Mouse (Mus musculus) gastrocnemius, postnatal 14 days (tissue): ENCODE data around the gene Hist1h2bh. TPM values are rescaled to one million over a fixed set of nuclear protein-coding genes. Genes with fewer than 3 reads are reported as not detected.
A peak's percentile ranks its signal among the peaks of the same experiment; 100 is the strongest.
"Not testable (repeated sequence)": the region's sequence is repeated elsewhere in the genome, so short reads cannot be mapped to it uniquely, and the experiment has no call there.

Experiments
- DNase-seq: peaks from one replicate; pipeline ENCODE4 v3.0.0; 2021; ENCODE audit warnings: mixed read lengths
- intact Hi-C: fragments of 180-260 bp; cut with DNase I; formaldehyde crosslinking; loops from one replicate; pipeline ENCODE4 v1.15.1; 2025; ENCODE audit warnings: low total_unique reads
- long read RNA-seq, 2 experiments: library from polyadenylated mRNA; stranded (forward); transcript quantifications; one replicate each; pipeline ENCODE4 v2.0.0; 2021
- total RNA-seq, 2 experiments: library from RNA; stranded (reverse); gene quantifications; 2 replicates each; pipeline ENCODE4 v1.2.3; 2021

Gene Hist1h2bh
- 1 to 10 TPM; 5.5 to 5.7 TPM for total RNA-seq
- long read RNA-seq, experiment 1, partial matches to known transcripts: 0 of 1 reads
- long read RNA-seq, experiment 1, other reads (novel, unspliced or antisense): 0 of 1 reads
- long read RNA-seq, experiment 2, partial matches to known transcripts: 0 of 2 reads
- long read RNA-seq, experiment 2, other reads (novel, unspliced or antisense): 0 of 2 reads

DNA sequence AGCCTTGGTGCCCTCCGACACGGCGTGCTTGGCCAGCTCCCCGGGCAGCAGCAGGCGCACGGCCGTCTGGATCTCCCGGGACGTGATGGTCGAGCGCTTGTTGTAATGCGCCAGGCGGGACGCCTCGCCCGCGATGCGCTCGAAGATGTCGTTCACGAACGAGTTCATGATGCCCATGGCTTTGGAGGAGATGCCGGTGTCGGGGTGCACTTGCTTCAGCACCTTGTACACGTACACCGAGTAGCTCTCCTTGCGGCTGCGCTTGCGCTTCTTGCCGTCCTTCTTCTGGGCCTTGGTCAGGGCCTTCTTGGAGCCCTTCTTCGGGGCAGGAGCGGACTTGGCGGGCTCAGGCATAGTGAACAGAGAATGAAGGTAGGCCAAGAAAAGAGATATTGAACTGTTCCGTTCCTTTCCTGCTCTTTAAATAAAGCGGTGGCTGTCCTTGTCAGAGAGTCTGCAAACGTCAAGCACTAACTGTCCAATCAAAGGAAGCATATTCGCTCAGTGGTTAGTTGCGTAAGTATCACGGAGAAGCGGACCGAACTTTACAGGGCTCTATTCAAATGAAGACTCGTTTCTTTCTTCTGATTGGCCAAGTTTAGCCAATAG is at the start of gene Hist1h2bh:
Hist1h2bh (minus strand) TSS at position 394 of the 609 bp plus-strand sequence.
- intact Hi-C loops: not testable (repeated sequence)
- peak; percentile 24 for DNase-seq

DNA sequence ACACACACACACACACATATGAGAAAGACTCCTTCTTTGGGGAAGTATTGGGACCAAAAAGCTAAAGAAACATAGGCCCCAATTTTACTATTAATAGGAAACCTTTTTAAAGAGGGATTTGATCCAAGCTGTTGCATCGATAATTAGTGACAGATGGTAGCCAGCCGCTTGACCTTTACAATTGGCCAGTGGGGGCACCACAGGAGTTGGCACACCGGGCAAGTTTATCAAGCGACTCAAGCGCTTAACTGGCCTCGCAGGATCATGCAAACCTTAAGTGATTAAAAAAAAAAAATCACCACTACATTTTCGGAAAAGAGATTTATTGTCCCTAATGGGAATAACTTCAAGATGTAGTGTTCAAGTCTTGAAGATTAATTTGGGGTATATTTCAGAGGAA is 49.4 kb upstream of the Hist1h2bh start:
- intact Hi-C loops: loop anchor here (10.0 kb wide), 1 partner anchor 168 kb away; the partner anchor contains the start of gene Abt1

DNA sequence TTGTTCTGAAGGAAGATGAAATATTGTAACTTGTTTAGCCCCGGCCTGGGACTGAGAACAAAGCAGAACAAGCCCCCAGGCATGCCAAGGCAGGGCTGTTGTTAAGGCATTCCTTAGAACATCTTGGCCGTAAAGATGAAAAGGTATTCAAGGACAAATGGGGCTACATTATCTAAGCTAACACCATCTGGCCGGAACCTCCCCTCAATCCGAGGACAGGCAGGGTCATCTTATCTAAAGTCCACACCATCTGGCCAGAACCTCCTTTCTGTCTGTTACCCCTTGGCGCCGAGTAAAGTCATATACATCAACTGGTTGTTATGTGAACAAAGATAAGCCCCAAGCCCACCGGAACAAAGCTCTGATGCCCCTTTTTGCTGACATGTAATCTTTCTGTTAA is 48.7 kb upstream of the Hist1h2bh start:
- intact Hi-C loops: loop anchor here (10.0 kb wide), 1 partner anchor 167 kb away; the partner anchor contains the start of gene Abt1
- DNase-seq: not testable (repeated sequence)

More for the DNA sequence above, 49.4 kb upstream of the Hist1h2bh start:
- no peak for DNase-seq

DNA sequence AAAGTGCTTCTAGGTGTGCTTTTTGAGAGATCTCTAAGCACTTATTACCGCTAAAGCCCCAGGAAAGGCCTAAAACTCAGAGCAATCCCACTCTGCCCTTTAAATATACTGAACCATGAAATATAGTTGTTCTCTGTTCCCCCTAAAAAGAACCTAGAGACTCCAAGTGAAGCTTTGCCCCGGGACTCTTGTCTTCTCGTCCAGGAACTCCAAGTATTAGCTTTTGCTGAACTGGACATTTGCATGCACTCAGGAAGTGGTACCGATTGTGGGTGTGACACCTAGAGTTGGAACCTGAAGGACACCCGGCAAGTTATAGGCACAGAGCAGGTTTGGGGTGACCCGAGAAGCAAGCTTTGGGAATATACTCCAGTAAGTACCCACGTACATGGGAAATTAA is 48.0 kb upstream of the Hist1h2bh start:
- intact Hi-C loops: loop anchor here (10.0 kb wide), 1 partner anchor 166 kb away; the partner anchor contains the start of gene Abt1
- DNase-seq: no peak

DNA sequence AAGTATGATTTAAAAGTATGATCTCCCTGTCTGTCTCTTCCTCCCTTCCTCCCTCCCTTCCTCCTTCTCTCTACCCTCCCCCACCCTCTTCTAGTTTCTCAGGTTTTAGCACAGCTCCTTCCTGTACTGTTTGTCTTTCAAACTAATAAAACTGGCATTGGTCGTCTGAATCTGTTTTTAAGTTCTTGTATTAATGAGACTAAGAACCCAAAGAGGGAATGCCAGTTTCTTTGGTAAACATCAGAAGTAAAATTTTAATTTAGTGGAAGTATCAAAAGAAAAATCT is 43.7 kb upstream of the Hist1h2bh start:
- DNase-seq: no peak
- intact Hi-C loops: no loop called here

DNA sequence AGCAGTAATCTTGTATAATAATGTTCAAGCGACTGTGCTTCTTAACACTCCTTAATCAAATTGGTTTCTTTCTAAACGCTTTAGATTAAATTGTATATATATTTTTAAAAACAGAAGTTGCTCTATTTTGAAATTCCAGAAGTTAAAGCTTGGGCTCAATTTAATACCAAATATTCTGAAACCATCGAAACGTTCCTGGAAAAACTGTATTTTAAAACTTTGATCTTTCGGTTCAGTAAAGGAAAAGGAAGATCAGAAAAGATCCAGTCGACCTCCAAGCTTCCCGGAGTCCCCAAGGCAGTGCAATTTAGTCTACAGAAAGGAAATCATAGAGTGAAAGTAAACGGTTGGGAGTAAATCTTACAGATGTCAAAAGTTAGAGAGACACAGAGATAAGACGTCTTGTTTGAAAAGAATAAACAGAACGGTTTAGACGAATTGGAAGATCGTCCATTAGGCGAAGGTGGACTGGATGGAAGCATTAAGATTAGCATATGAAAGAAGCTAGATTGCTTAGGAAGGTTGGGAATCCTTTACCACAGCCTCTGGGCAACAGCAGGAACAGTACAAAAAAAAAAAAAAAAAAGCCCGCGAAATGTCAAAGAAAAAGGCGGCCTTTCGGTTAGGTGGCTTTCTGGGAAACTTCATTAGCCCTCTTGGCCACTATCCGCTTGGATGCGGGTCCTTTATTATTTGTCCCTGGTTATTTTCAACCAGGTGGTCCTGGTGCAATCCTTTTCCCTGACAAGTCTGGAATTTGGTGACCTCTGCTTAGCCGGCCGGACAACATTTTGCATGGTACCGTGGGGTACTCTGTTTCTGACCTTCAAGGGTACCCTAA is 43.1 kb upstream of the Hist1h2bh start:
- intact Hi-C loops: no loop called here
- no peak for DNase-seq

DNA sequence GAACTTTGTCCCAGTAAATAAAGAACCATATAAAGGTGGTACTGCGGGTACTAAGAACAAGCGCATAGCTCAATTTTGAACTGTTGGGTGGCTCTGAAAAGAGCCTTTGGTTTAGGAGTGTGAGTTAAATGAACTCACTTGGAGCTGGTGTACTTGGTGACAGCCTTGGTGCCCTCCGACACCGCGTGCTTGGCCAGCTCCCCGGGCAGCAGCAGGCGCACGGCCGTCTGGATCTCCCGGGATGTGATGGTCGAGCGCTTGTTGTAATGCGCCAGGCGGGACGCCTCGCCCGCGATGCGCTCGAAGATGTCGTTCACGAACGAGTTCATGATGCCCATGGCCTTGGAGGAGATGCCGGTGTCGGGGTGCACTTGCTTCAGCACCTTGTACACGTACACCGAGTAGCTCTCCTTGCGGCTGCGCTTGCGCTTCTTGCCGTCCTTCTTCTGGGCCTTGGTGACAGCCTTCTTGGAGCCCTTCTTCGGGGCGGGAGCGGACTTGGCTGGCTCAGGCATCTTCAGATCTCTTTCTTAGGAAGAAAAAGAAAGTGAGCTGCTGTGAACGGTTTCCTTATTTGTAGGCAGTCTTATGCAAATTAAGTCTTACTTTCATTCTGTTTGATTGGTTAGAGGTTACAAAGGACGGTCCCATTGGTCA is 42.4 kb upstream of the Hist1h2bh start:
- DNase-seq: peak; percentile 46
- intact Hi-C loops: not testable (repeated sequence)

DNA sequence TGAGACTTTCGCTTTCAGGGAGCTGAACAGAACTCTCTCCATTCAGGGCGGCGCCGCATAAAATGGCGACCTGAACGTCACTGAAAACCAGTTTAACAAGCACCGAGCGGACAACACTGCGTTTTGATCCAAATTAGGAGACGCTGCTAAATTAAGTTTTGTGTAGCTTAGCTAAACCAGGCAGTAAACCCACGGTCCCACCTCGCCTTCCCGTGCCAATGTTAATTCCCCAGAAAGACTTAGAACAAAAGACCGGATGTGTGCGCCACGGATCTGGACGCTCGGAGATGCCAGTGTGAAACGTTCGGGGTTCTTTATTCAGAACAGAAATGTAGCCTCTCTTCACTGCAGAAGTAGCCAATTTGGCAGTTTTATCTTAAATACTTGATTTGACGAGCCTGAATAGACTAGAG is 41.8 kb upstream of the Hist1h2bh start:
- peak; percentile 71 for DNase-seq
- intact Hi-C loops: no loop called here

DNA sequence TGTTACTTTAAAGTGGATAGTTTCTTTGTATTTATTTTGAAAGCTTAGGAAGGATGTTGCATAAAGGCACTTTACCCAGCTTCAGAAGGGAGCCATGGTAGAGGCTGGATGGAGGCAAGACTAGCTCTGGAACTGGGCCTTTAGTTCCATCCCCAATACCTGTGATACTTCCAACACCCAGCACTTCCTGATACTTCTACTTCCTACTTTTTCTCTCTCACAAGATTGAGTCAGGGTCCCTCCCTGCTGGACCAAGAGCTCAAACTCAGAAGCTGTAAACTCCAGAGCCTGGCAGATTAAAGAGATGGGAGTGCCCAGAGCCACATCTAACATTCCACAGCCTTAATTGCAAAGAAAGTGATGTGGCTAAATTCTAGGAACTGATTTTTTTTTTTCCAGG is 41.1 kb upstream of the Hist1h2bh start:
- intact Hi-C loops: no loop called here
- DNase-seq: no peak

DNA sequence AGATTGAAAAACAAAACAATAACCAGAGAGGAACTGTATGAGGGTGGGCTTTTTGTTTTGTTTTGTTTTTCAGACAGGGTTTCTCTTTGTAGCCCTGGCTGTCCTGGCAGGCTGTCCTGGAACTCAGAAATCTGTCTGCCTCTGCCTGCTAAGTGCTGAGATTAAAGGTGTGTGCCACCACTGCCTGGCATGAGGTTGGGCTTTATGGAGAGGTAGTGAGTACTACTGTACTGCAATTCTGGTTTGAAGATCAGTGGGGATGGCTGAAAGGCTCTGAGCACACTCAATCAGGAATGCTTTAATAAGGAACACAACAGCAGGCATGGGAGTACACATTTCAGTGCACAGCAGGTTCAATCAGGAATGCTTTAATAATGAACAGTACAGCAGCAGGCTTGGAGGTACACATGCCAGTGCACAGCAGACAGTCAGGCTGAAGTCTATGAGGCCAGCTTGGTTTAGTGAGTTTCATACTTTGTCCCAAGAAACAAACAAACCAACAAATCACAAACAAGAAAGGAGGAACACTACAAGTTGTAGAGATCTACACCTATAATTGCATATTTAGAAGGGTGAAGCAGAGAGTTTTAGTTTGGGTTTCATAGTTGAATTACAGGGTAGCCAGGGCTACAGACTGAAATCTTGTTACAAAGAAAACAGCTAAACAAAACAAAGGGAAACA is 40.3 kb upstream of the Hist1h2bh start:
- intact Hi-C loops: no loop called here
- DNase-seq: no peak

DNA sequence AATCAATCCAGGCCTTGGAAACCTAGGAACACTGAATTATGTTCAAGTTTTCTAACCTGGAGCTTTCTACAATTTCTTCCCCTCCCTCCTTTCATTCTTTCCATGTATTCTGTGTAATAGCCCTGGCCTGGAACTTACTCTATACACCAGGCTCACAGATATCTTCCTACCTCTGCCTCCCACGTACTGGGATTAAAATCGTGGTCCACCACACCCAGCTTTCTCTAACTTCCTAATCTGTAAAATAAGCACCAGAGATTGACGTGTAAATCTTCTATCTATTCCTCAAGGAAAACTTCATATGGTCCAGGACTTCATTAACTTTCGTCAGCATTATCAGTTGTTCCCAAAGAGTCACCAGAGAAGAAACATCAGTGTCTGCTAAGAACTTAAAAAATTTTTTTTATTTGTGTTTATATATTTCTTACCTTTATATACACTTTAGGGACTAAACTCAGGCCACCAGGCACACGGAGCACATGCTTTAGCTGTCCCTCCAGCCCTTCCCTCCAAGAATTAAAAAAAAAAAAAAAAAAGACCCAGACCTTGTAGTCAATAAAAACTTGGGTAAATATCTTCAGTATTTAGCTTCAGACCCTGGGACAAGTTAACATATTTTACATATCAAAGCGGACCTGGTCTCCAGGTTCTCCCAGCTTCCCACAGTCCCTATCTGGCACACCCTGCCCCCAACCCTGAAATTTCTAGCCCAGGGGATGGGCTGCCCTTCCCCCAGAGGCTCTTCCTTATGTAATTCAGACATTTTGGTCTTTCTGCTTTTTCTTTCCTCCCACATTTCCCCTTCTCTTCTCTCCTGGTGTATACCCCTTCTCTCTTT is 39.2 kb upstream of the Hist1h2bh start:
- DNase-seq: no peak
- intact Hi-C loops: no loop called here

DNA sequence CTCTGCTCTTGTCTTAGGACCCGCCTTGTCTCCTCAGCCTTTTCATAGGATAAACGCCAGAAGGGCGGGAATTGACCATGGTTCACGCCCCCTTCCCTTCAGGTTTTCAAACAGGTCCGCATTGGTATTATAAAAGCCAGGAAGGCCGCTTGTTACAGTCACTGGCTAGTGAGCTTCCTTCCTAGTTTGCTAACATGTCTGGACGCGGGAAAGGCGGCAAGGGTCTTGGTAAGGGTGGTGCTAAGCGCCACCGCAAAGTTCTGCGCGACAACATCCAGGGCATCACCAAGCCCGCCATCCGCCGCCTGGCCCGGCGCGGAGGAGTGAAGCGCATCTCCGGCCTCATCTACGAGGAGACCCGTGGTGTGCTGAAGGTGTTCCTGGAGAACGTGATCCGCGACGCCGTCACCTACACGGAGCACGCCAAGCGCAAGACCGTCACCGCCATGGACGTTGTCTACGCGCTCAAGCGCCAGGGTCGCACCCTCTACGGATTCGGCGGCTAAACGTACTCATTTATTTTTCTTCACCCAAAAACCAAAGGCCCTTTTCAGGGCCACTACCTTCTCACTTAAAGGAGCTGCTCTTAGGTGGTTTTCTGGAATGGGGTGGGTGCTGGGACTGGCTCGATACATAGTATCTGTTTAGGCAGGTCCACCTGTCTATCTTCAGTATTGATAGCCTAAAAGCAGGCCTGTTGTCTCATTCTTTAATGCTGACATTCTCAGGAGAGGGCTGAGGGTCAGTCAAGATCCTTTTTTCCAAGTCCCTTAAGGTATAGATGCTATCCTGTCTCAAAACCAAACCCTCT is 38.4 kb upstream of the Hist1h2bh start, which contains the start of gene Hist1h4d:
Hist1h4d (plus strand) TSS at position 191 of the 811 bp plus-strand sequence.
- intact Hi-C loops: no loop called here
- peak; percentile 87 for DNase-seq

DNA sequence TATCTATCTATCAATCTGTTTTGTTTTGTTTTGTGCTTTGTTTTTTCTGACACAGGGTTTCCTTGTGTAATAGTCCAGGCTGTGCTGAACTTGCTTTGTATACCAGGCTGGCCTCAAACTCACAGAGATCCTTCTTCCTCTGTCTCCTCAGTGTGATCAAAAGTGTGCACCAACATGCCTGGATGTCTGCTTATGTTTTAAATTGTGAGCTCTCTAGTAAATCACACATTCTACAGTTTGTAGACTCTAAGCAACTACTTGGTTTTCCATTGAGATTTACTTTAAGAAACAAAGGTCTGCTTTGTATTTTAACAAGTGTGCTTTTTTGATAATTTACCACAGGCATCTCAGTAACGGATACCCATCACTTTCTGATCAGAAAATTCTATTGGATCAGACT is 34.6 kb upstream of the Hist1h2bh start:
- intact Hi-C loops: no loop called here
- no peak for DNase-seq

DNA sequence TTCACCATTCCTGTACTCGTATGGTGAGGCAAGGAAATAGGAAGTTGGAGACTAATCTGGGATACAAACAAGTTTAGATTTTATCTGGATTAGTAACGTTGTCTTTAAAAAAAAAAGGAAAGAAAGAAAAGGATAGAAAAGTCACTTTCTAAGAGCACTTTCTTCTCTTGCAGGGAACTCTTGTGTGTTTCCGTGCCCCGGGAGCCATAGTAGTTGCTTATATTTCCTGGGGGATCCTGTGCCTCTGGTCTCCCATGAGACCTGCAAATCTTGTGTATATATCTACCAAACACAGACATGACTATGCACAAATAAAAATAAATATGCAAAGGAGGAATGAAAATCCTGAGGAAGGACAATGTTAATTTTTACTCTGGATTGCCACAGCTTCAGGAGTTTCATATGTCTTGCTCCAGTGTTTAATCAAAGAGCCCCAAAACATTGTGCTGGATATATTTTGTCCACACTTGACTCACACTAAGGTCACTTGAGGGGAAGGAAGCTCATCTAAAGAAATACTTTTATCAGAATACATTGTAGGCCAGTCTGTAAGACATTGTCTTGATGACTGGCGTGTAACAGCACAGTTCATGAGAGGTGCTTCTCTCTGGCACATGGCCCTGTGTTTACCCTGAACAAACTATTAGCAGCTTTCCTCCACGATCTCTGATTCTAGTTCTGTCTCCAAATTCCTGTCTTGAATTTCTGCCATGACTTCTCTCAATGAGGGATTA is 33.9 kb upstream of the Hist1h2bh start:
- DNase-seq: no peak
- intact Hi-C loops: no loop called here

DNA sequence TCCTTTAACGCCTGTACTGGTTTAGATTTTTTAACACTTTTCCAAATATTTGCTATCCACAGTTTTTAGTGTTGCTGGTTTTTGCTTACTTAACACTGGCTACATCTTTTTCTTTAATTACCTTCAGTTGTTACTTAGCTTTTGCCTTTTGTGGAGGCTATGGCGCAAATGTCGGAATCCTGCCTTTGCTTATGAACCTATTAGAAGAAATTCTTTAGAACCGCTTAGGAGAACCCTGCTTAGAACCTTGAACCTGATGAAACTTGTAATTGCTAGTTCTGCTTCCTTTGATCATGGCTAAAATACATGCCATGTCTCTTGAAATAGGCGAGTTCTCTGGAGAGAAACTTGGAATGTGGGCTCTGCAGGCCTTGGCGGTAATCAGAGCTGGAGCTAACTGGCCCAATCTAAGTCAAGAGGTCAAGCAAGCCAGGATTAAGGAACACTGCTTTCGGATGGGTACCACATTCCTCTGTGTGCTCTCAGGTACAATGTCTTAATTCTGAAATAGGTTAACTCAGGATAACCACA is 33.2 kb upstream of the Hist1h2bh start:
- intact Hi-C loops: no loop called here
- DNase-seq: no peak

DNA sequence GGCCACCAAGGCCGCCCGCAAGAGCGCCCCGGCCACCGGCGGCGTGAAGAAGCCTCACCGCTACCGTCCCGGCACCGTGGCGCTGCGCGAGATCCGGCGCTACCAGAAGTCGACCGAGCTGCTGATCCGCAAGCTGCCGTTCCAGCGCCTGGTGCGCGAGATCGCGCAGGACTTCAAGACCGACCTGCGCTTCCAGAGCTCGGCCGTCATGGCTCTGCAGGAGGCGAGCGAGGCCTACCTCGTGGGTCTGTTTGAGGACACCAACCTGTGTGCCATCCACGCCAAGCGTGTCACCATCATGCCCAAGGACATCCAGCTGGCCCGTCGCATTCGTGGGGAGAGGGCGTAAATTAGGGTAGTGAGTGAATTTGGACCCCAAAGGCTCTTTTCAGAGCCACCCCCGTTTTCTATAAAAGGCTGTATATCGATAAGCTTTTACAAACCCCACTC is 32.7 kb upstream of the Hist1h2bh start:
- intact Hi-C loops, DNase-seq: not testable (repeated sequence)
